Mouse (Mus musculus): ENCODE measurements around the gene Nr1h4. TPM values are rescaled to one million over a fixed set of nuclear protein-coding genes. Genes with fewer than 3 reads are reported as not detected.

The Nr1h4 gene
- total and polyA plus RNA-seq, 2 experiments: 58.4 to 168 TPM

DNA sequence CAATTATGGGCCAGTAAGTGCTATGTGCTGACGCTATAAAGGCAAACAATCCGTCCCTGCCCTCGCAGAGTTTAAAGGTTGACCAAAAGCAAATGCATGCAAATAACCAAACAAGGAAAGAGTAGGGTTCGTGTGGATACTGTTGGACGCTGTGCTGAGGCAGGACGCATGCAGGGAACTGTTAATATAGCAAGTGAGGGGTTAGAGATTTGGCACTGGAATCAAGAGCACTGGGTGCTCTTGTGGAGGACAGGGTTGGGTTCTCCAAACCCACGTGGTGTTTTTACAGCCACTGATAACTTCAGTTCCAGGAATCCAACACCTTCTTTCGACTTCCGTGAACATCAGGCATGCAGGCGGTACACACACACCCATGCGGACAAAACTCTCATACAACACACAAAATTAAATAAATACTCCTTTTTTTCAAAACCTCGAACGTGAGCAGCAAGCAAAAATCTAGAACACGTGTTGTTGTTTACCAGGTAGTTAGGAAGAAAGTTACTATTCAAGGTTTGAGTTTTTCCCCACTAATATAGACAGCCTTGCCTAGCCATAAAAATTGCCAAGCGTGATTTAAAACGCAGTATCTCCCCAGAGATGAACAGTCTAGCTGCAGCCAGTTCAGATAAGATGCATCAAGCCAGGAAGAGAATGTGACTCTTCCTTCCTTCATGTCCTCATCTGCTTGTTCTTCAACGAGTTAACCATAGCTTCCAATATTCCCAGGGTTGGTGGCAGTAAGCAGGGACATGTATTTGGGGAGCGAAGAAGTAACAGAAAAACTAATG is 49.4 kb downstream of the Nr1h4 start:
- H3K27me3 ChIP-seq (ENCODE audit: control insufficient read depth, insufficient read depth, low read length): no peaks in the 10 kb centered on the region
- peak; percentile 63 for DNase-seq (ENCODE audit: extremely low read depth, low read depth, low spot score)
- no peak overlapping the region for H3K4me3 ChIP-seq (ENCODE audit: insufficient read depth, low read depth, low read length)
- H3K36me3 ChIP-seq (ENCODE audit: control insufficient read depth, insufficient read depth, low read length): peaks cover 78% of the 10 kb centered on the region
- TF ChIP-seq POLR2A (IDR thresholded peaks at IDR 0.05; ENCODE audit: extremely low read depth, insufficient read depth, low read length) (no peak), CTCF (IDR thresholded peaks at IDR 0.05; ENCODE audit: low read depth, low read length) (no peak)
- peak overlapping the region; percentile 42; the same call in 1 of the 2 replicates for H3K27ac ChIP-seq (replicated peaks; ENCODE audit: insufficient read depth, low read depth, low read length)
- peaks cover 19% of the 10 kb centered on the region; the same call in 1 of the 2 replicates for H3K4me1 ChIP-seq (ENCODE audit: control insufficient read depth, insufficient read depth, low read length)
- WGBS: 29% methylated on average over 18 of the region's 18 CpGs
- no peak overlapping the region for H3K9ac ChIP-seq (ENCODE audit: low read depth, low read length)
- peaks cover 7% of the 10 kb centered on the region; the same call in 1 of the 2 replicates for H3K79me2 ChIP-seq (ENCODE audit: control insufficient read depth, insufficient read depth, low read length)

DNA sequence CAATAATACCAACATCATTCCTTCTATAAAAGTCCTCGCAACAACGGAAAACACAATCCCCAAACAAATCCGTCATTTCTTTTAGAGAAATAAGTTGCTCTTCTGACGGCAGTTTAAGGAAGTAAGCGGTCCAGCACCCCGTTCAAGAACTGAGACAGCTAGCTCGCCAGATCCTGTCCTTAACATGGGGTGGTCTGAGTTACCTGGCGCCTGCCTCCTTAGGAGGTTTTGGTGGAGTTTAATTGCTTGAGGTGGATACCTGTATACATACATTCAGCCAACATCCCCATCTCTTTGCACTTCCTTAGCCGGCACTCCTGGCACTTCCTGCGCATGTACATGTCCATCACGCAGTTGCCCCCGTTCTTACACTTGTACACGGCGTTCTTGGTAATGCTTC is 50.3 kb downstream of the Nr1h4 start:
- Histone ChIP-seq H3K79me2 (ENCODE audit: control insufficient read depth, insufficient read depth, low read length) (peaks cover 3% of the 10 kb centered on the region; the same call in 1 of the 2 replicates), H3K9ac (ENCODE audit: low read depth, low read length) (no peak overlapping the region), H3K27me3 (ENCODE audit: control insufficient read depth, insufficient read depth, low read length) (no peaks in the 10 kb centered on the region), H3K4me1 (ENCODE audit: control insufficient read depth, insufficient read depth, low read length) (peaks cover 17% of the 10 kb centered on the region; the same call in 1 of the 2 replicates), H3K27ac (replicated peaks; ENCODE audit: insufficient read depth, low read depth, low read length) (no peak overlapping the region), H3K4me3 (ENCODE audit: insufficient read depth, low read depth, low read length) (no peak overlapping the region), H3K36me3 (ENCODE audit: control insufficient read depth, insufficient read depth, low read length) (peaks cover 78% of the 10 kb centered on the region)
- no peak for DNase-seq (ENCODE audit: extremely low read depth, low read depth, low spot score)
- TF ChIP-seq POLR2A (IDR thresholded peaks at IDR 0.05; ENCODE audit: extremely low read depth, insufficient read depth, low read length) (no peak), CTCF (IDR thresholded peaks at IDR 0.05; ENCODE audit: low read depth, low read length) (no peak)
- WGBS: 93% methylated on average over 14 of the region's 14 CpGs

DNA sequence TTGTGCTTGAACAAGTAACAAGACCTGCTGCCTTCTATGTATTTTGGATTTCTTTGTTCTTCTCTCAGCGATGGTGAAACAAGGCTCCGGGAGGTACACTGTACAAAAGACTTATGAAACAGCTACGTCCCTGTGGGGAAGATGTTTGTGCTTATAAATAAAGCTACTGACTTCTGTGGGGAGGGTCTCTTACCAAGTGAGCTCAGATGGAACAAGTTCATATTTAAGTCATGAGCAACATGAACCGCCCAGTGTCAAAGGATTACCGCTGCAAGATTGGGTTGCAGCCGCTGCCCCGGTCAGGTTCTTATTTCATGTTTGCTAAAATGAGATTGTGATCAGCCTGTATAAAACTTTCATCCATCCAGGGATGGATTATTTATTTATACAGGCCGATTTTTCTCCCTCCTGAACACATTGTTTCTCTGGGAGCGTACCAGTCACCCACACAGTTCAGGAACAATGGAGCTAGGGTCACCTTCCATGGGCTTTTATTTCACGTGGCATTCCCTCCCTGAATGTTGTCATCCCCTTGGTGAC is 51.2 kb downstream of the Nr1h4 start:
- TF ChIP-seq CTCF (IDR thresholded peaks at IDR 0.05; ENCODE audit: low read depth, low read length) (no peak), POLR2A (IDR thresholded peaks at IDR 0.05; ENCODE audit: extremely low read depth, insufficient read depth, low read length) (no peak)
- whole genome bisulfite sequencing: 56% methylated on average over 10 of the region's 10 CpGs
- peaks cover 79% of the 10 kb centered on the region for H3K36me3 ChIP-seq (ENCODE audit: control insufficient read depth, insufficient read depth, low read length)
- peaks cover 12% of the 10 kb centered on the region; the same call in 1 of the 2 replicates for H3K4me1 ChIP-seq (ENCODE audit: control insufficient read depth, insufficient read depth, low read length)
- no peak overlapping the region for H3K4me3 ChIP-seq (ENCODE audit: insufficient read depth, low read depth, low read length)
- H3K27me3 ChIP-seq (ENCODE audit: control insufficient read depth, insufficient read depth, low read length): no peaks in the 10 kb centered on the region
- peaks cover 3% of the 10 kb centered on the region; the same call in 1 of the 2 replicates for H3K79me2 ChIP-seq (ENCODE audit: control insufficient read depth, insufficient read depth, low read length)
- no peak for DNase-seq (ENCODE audit: extremely low read depth, low read depth, low spot score)
- no peak overlapping the region for H3K27ac ChIP-seq (replicated peaks; ENCODE audit: insufficient read depth, low read depth, low read length)
- no peak overlapping the region for H3K9ac ChIP-seq (ENCODE audit: low read depth, low read length)

GRCm38 (mm10) chr10:89481638-89482037 is 51.7 kb downstream of the Nr1h4 start:
- Histone ChIP-seq H3K9ac (ENCODE audit: low read depth, low read length) (no peak overlapping the region), H3K27ac (replicated peaks; ENCODE audit: insufficient read depth, low read depth, low read length) (no peak overlapping the region), H3K27me3 (ENCODE audit: control insufficient read depth, insufficient read depth, low read length) (no peaks in the 10 kb centered on the region), H3K36me3 (ENCODE audit: control insufficient read depth, insufficient read depth, low read length) (peaks cover 80% of the 10 kb centered on the region), H3K4me1 (ENCODE audit: control insufficient read depth, insufficient read depth, low read length) (peaks cover 12% of the 10 kb centered on the region; the same call in 1 of the 2 replicates), H3K4me3 (ENCODE audit: insufficient read depth, low read depth, low read length) (no peak overlapping the region), H3K79me2 (ENCODE audit: control insufficient read depth, insufficient read depth, low read length) (peaks cover 3% of the 10 kb centered on the region; the same call in 1 of the 2 replicates)
- 75% methylated on average over 7 of the region's 7 CpGs for WGBS
- TF ChIP-seq POLR2A (IDR thresholded peaks at IDR 0.05; ENCODE audit: extremely low read depth, insufficient read depth, low read length) (no peak), CTCF (IDR thresholded peaks at IDR 0.05; ENCODE audit: low read depth, low read length) (no peak)
- DNase-seq (ENCODE audit: extremely low read depth, low read depth, low spot score): no peak

DNA sequence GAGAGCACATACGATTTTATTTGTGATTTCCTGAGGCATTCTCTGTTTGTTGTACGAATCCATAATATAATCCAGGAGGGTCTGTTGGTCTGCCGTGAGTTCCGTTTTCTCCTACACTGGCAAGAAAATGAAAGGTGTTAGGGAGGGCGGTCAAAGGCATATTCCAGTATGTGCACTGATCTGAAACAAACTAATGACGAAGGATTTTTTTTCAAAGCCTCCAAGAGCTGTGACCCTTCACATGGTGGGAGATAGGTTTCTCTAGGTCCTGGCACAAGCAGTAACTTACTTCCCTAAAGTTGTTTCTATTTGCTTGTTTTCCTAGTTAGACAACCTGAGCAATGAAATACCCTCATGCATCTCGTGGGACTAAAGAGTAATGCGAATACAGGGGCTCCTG is 54.6 kb downstream of the Nr1h4 start:
- H3K36me3 ChIP-seq (ENCODE audit: control insufficient read depth, insufficient read depth, low read length): peaks cover 83% of the 10 kb centered on the region
- no peak for DNase-seq (ENCODE audit: extremely low read depth, low read depth, low spot score)
- peaks cover 4% of the 10 kb centered on the region; the same call in 1 of the 2 replicates for H3K4me1 ChIP-seq (ENCODE audit: control insufficient read depth, insufficient read depth, low read length)
- no peaks in the 10 kb centered on the region for H3K79me2 ChIP-seq (ENCODE audit: control insufficient read depth, insufficient read depth, low read length)
- WGBS: 93% methylated on average over 8 of the region's 8 CpGs
- H3K4me3 ChIP-seq (ENCODE audit: insufficient read depth, low read depth, low read length): no peak overlapping the region
- no peak overlapping the region for H3K27ac ChIP-seq (replicated peaks; ENCODE audit: insufficient read depth, low read depth, low read length)
- no peak for TF ChIP-seq CTCF (IDR thresholded peaks at IDR 0.05; ENCODE audit: low read depth, low read length)
- TF ChIP-seq POLR2A (IDR thresholded peaks at IDR 0.05; ENCODE audit: extremely low read depth, insufficient read depth, low read length): no peak
- no peaks in the 10 kb centered on the region for H3K27me3 ChIP-seq (ENCODE audit: control insufficient read depth, insufficient read depth, low read length)
- H3K9ac ChIP-seq (ENCODE audit: low read depth, low read length): no peak overlapping the region
